Mouse (Mus musculus) granulocyte monocyte progenitor cell, adult 5-6 weeks (primary cell): ENCODE data around the gene Camk1. TPM values are rescaled to one million over a fixed set of nuclear protein-coding genes. Genes with fewer than 3 reads are reported as not detected.

Experiments
- ATAC-seq: replicated peaks from 2 replicates; pipeline ENCODE4 v1.8.0; 2016; ENCODE audit warnings: mild to moderate bottlenecking, moderate TSS enrichment, inconsistent platforms; ENCODE audit not compliant: poor library complexity, severe bottlenecking
- total RNA-seq, 2 experiments: library from RNA; stranded (forward) in 1 of 2; stranded (reverse) in 1 of 2; fragments of 200-712, 200-1000 nt in 1 of 2; fragments of >200 nt in 1 of 2; fragmentation: Nextera tagmentation in 1 of 2; gene quantifications; 2 replicates each; pipeline ENCODE4 v1.2.3; 2014 to 2017

Gene Camk1
- total RNA-seq, 2 experiments from 2014 or later, result 17.2 to 18.7 TPM

GRCm38 (mm10) chr6:113307481-113308121 is 36.2 kb downstream of the Camk1 start:
- ATAC-seq, result peak; percentile 36

GRCm38 (mm10) chr6:113306986-113307349 is 36.8 kb downstream of the Camk1 start, which contains the start of gene Brpf1:
Brpf1 (plus strand) TSS chr6:113307137.
- ATAC-seq, result peak; percentile 17

DNA sequence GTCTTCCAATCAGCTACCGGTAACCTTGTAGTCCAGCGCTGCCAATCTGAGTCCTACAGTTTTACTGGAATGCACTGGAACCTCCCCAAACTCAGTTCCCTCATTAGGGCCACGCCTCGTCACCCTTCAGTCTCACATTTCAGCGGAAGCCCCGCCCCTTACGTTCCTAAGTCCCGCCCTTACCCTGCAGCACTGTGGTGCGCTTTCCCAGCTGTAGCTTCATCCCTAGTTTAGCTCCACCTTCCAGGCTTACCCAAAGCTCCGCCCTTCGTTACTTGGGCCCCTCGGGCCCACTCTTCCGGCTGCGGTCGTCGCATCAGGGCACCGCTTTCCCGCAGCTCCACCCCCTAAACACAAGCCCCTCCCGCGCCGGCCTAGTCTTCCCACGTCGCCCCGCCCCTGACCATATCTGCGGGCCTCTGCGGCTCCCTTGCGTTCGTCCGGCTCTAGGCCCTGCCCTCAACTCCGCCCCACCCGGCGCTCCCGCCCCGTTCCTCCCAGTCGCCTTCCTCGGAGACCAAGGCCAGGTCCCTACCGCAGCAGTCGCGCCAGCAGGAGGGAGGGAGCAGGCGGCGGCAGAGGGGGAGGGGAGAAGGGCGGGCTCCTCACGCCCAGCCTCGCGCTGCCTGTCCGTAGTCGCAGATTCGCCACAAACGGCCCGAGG is 37.3 kb downstream of the Camk1 start:
- ATAC-seq, result peak; percentile 70

- peak; percentile 34 for ATAC-seq
Measured at GRCm38 (mm10) chr6:113302258-113302657, 41.5 kb downstream of the Camk1 start.

DNA sequence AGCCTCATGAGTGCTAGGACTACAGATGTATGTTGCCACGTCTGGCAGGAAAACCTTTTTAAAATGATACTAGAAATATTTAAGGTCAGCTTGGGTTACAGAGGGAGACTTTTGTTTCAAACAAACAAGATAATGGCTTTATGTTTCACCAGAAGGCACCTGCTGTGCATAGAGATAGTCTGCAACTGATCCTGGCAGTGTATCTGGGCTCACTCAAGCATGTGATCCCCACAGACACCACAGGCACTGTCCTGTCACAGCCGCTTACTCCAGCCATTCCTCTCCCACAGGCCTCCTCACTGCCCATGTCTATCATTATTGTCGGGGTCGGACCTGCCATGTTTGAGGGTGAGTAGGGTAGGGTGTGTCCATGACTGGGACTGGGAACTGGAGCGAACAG is 42.4 kb downstream of the Camk1 start:
- ATAC-seq, result no peak

DNA sequence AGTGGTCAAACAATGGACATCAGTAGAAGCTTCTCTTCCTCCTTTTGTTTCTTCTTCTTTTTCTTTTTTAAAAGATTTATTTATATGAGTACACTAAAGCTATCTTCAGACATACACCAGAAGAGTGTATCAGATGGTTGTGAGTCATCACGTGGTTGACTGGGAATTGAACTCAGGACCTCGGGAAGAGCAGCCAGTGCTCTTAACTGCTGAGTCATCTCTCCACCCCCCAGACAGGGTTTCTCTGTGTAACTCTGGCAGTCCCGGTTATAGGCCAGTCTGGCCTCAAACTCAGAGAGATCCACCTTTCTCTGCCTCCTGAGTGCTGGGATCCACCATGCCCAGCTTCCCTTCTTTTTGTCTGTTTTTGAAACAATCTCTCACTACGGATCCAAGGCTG is 47.1 kb downstream of the Camk1 start:
- ATAC-seq, result no peak

GRCm38 (mm10) chr6:113296046-113296445 is 47.7 kb downstream of the Camk1 start:
- ATAC-seq, result no peak

- ATAC-seq, result no peak
Measured at GRCm38 (mm10) chr6:113292938-113293337, 50.8 kb downstream of the Camk1 start.

DNA sequence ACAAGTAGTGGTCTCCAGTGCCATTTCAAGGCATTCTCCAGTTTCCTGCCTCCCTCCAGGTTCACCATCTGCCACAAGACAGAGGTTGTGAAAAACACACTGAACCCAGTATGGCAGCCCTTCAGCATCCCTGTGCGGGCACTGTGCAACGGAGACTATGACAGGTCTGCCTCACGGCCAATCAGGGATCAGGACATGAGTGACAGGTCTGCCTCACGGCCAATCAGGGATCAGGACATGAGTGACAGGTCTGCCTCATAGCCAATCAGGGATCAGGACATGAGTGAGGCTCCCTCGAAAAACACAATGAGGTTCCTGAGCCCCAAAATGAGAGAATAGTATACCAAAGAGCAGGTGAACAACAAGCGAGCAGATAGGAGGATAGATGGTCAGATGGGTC is 53.4 kb downstream of the Camk1 start:
- ATAC-seq, result no peak

DNA sequence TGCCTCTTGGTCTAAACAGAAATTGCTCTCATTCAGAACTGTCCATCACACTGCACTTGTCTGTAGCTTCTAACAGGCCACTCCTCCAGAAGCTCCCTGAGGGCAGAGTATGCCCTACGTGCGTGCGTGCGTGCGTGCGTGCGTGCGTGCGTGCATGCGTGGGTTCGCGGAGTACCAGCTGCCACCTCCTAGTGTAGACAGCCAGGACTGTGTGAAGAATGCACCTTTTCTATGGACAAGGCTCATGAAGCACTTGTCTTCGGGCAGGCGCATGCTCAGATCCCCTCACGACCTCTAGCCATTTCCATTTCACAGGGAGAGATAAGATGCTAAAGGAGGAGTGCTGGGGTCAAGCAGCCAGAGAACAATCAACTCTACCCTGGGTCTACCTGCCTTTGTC is 54.4 kb downstream of the Camk1 start:
- no peak for ATAC-seq

- no peak for ATAC-seq
Measured at GRCm38 (mm10) chr6:113287236-113287635, 56.5 kb downstream of the Camk1 start.

DNA sequence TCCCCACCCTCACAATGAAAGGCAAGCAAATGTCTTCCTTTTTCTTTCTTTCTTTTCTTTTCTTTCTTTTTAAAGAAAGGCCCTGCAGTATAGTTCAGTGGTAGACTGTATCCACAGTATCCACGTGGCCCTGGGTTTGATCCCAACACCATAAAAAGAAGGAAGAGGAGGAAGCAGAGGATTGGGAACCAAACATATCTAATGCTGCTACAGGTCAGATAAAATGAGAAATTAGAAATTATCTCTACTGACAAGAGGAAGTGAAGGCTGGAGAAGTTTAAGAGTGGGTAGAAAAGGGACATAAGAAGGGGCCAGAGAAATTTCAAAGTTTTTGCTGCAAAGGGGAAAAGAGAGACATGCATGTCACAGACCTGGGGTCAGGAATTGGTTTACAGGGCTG is 57.5 kb downstream of the Camk1 start:
- no peak for ATAC-seq

DNA sequence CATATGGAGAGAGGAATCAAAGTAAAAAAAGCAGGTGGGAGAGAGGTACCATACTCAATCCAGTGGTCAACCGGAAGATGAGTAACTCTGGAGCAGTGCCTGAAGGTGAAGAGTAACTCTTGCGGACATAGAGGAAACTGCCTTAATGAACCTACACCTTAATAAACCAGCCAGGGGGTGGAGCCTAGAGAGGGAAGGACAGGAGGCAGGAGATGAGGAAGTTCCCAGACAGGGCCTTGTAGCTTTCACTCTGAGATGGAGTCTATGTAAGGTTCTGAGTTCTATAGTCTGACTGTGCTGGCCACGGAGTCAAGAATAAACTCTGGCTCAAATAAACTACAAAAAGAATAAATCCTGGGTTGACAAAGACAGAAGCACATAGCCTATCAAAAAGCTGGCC is 58.9 kb downstream of the Camk1 start:
- ATAC-seq, result peak; percentile 71

Other genes starting within 250 kb of the Camk1 start
- gene Lhfpl4, start 148.6 kb downstream of the Camk1 start, total RNA-seq (2014; fragmentation: Nextera tagmentation), result not detected in 2 replicates
- not detected in 2 replicates for gene Lhfpl4, start 148.6 kb downstream of the Camk1 start, total RNA-seq (2017)
- 32.4 and 37.6 TPM in 2 replicates for gene Mtmr14, start 106.1 kb downstream of the Camk1 start, total RNA-seq (2014; fragmentation: Nextera tagmentation)
- 31.0 and 40.9 TPM in 2 replicates for gene Mtmr14, start 106.1 kb downstream of the Camk1 start, total RNA-seq (2017)
- gene Cpne9, start 61.7 kb downstream of the Camk1 start, total RNA-seq (2014; fragmentation: Nextera tagmentation), result 0.19 TPM in 1 of 2 replicates, not detected in the other
- 0.39 TPM in 1 of 2 replicates, not detected in the other for gene Cpne9, start 61.7 kb downstream of the Camk1 start, total RNA-seq (2017)
- gene Brpf1, start 36.8 kb downstream of the Camk1 start, total RNA-seq (2014; fragmentation: Nextera tagmentation), result 48.4 and 53.2 TPM in 2 replicates
- 40.0 and 43.8 TPM in 2 replicates for gene Brpf1, start 36.8 kb downstream of the Camk1 start, total RNA-seq (2017)
- 13.8 and 17.8 TPM in 2 replicates for gene Ogg1, start 17.0 kb downstream of the Camk1 start, total RNA-seq (2014; fragmentation: Nextera tagmentation)
- gene Ogg1, start 17.0 kb downstream of the Camk1 start, total RNA-seq (2017), result 6.4 and 7.9 TPM in 2 replicates
- gene Tada3, start 33.9 kb upstream of the Camk1 start, total RNA-seq (2014; fragmentation: Nextera tagmentation), result 18.9 and 21.0 TPM in 2 replicates
- 9.7 and 13.8 TPM in 2 replicates for gene Tada3, start 33.9 kb upstream of the Camk1 start, total RNA-seq (2017)
- gene Arpc4, start 34.1 kb upstream of the Camk1 start, total RNA-seq (2014; fragmentation: Nextera tagmentation), result 223 and 277 TPM in 2 replicates
- 211 and 270 TPM in 2 replicates for gene Arpc4, start 34.1 kb upstream of the Camk1 start, total RNA-seq (2017)
- gene Ttll3, start 45.3 kb upstream of the Camk1 start, total RNA-seq (2014; fragmentation: Nextera tagmentation), result 1.5 and 3.1 TPM in 2 replicates
- gene Ttll3, start 45.3 kb upstream of the Camk1 start, total RNA-seq (2017), result 0.26 and 1.8 TPM in 2 replicates
- gene Rpusd3, start 75.4 kb upstream of the Camk1 start, total RNA-seq (2014; fragmentation: Nextera tagmentation), result 10.8 and 15.3 TPM in 2 replicates
- gene Rpusd3, start 75.4 kb upstream of the Camk1 start, total RNA-seq (2017), result 11.2 and 18.9 TPM in 2 replicates
- not detected in 2 replicates for gene Cidec, start 91.8 kb upstream of the Camk1 start, total RNA-seq (2014; fragmentation: Nextera tagmentation)
- gene Cidec, start 91.8 kb upstream of the Camk1 start, total RNA-seq (2017), result not detected in 2 replicates
- 53.5 and 73.6 TPM in 2 replicates for gene Jagn1, start 98.6 kb upstream of the Camk1 start, total RNA-seq (2014; fragmentation: Nextera tagmentation)
- 23.2 and 28.3 TPM in 2 replicates for gene Jagn1, start 98.6 kb upstream of the Camk1 start, total RNA-seq (2017)
- not detected in 2 replicates for gene Il17re, start 114.5 kb upstream of the Camk1 start, total RNA-seq (2014; fragmentation: Nextera tagmentation)
- gene Il17re, start 114.5 kb upstream of the Camk1 start, total RNA-seq (2017), result 0.31 and 0.43 TPM in 2 replicates
- not detected in 2 replicates for gene Il17rc, start 127.4 kb upstream of the Camk1 start, total RNA-seq (2014; fragmentation: Nextera tagmentation)
- not detected in 2 replicates for gene Il17rc, start 127.4 kb upstream of the Camk1 start, total RNA-seq (2017)
- 15.3 and 17.8 TPM in 2 replicates for gene Creld1, start 139.3 kb upstream of the Camk1 start, total RNA-seq (2014; fragmentation: Nextera tagmentation)
- gene Creld1, start 139.3 kb upstream of the Camk1 start, total RNA-seq (2017), result 6.7 and 9.4 TPM in 2 replicates
- not detected in 2 replicates for gene Prrt3, start 157.9 kb upstream of the Camk1 start, total RNA-seq (2014; fragmentation: Nextera tagmentation)
- gene Prrt3, start 157.9 kb upstream of the Camk1 start, total RNA-seq (2017), result not detected in 2 replicates
- 47.4 and 48.0 TPM in 2 replicates for gene Emc3, start 187.7 kb upstream of the Camk1 start, total RNA-seq (2014; fragmentation: Nextera tagmentation)
- gene Emc3, start 187.7 kb upstream of the Camk1 start, total RNA-seq (2017), result 38.7 and 41.8 TPM in 2 replicates
- gene Fancd2, start 187.7 kb upstream of the Camk1 start, total RNA-seq (2014; fragmentation: Nextera tagmentation), result 23.8 and 27.4 TPM in 2 replicates
- gene Fancd2, start 187.7 kb upstream of the Camk1 start, total RNA-seq (2017), result 28.2 and 33.2 TPM in 2 replicates